Mouse (Mus musculus): ENCODE data around the gene Cep95. TPM values are rescaled to one million over a fixed set of nuclear protein-coding genes. Genes with fewer than 3 reads are reported as not detected.

Cep95 gene
- total and polyA plus RNA-seq, 3 experiments = 17.5 to 21.7 (median 19.3) TPM

GRCm38 (mm10) chr11:106770195-106770974, 18.7 kb upstream of the Cep95 start:
- H3K4me2 ChIP-seq (ENCODE audit: insufficient read depth, low read depth, poor library complexity, severe bottlenecking) = no peak overlapping the region
- no peak overlapping the region for H3K4me3 ChIP-seq (replicated peaks in 1 of 3; ENCODE audit: low read depth in 2 of 3, low read length in 2 of 3, poor library complexity in 1 of 3)
- no peak overlapping the region for H3K9ac ChIP-seq (ENCODE audit: insufficient read depth, low read depth)
- no peaks in the 10 kb centered on the region for H3K27me3 ChIP-seq (replicated peaks)
- dilution Hi-C loops (cut with MboI; ENCODE audit: extremely low pct_ligation_motif_present, extremely low pct_unique_long_range_greater_than_20kb, low sequenced_read_pairs) = no loop called here
- TF ChIP-seq E2F4 (IDR thresholded peaks at IDR 0.05; ENCODE audit: insufficient replicate concordance, low read depth, low read length) = no peak
- TF ChIP-seq PAX5 (IDR thresholded peaks at IDR 0.05; ENCODE audit: low read length) = no peak
- 0 out of 2 replicates have a peak, but pooled peaks have one; percentile 25 for TF ChIP-seq JUND (conservative IDR thresholded peaks at IDR 0.05; ENCODE audit: low read depth, low read length)
- no peak for TF ChIP-seq SIN3A (IDR thresholded peaks at IDR 0.05; ENCODE audit: low read length)
- peak; percentile 51 for TF ChIP-seq ZNF384 (IDR thresholded peaks at IDR 0.05; ENCODE audit: low read depth, low read length)
- no peak for TF ChIP-seq NRF1 (IDR thresholded peaks at IDR 0.05; ENCODE audit: low read depth, low read length)
- TF ChIP-seq NELFE (IDR thresholded peaks at IDR 0.05; ENCODE audit: low read depth, low read length) = no peak
- no peak for TF ChIP-seq EP300 (IDR thresholded peaks at IDR 0.05; ENCODE audit: low read length)
- peak; percentile 35; the same call in 1 of the 2 replicates for TF ChIP-seq ZMIZ1 (IDR thresholded peaks at IDR 0.05; ENCODE audit: low read depth, low read length)
- TF ChIP-seq CHD1 (IDR thresholded peaks at IDR 0.05; ENCODE audit: low read depth, low read length) = 0 out of 2 replicates have a peak, but pooled peaks have one; percentile 54
- TF ChIP-seq ETS1 (conservative IDR thresholded peaks at IDR 0.05; ENCODE audit: low read depth, low read length) = no peak
- peak; percentile 78 for TF ChIP-seq MYC (IDR thresholded peaks at IDR 0.05; ENCODE audit: low read depth, low read length)
- peak; percentile 11; the same call in 1 of the 2 replicates for TF ChIP-seq ZKSCAN1 (IDR thresholded peaks at IDR 0.05; ENCODE audit: borderline replicate concordance, low read depth, low read length)
- TF ChIP-seq MEF2A (IDR thresholded peaks at IDR 0.05; ENCODE audit: borderline replicate concordance, low read depth, low read length) = 0 out of 2 replicates have a peak, but pooled peaks have one; percentile 26
- TF ChIP-seq CTCF (conservative IDR thresholded peaks at IDR 0.05 in 1 of 2, IDR thresholded peaks at IDR 0.05 in 1 of 2; ENCODE audit: low read depth in 2 of 2, low read length in 2 of 2) = peak; percentile 50 to 91; a peak in 3 of 4 replicates
- peak; percentile 93 for TF ChIP-seq SMC3 (IDR thresholded peaks at IDR 0.05; ENCODE audit: low read depth, low read length)
- peak; percentile 75 for TF ChIP-seq ZC3H11A (IDR thresholded peaks at IDR 0.05; ENCODE audit: low read depth, low read length)
- peak; percentile 93 for TF ChIP-seq RAD21 (IDR thresholded peaks at IDR 0.05; ENCODE audit: low read depth, low read length)
- peak; percentile 48; the same call in 1 of the 2 replicates for TF ChIP-seq IRF4 (IDR thresholded peaks at IDR 0.05; ENCODE audit: low read depth, low read length)
- no peak overlapping the region for H3K27ac ChIP-seq (ENCODE audit: insufficient read depth, low read depth)
- peaks cover 3% of the 10 kb centered on the region for H3K79me2 ChIP-seq (replicated peaks; ENCODE audit: control insufficient read depth, extremely low read depth, insufficient read depth, poor library complexity, severe bottlenecking)
- peaks cover 12% of the 10 kb centered on the region for H3K9me3 ChIP-seq (replicated peaks; ENCODE audit: low read length)
- peaks cover under 1 to 14% of the 10 kb centered on the region in 2 experiments; a peak in 1 of 4 replicates for H3K4me1 ChIP-seq (ENCODE audit: control insufficient read depth in 1 of 2, insufficient read depth in 2 of 2)
- in situ Hi-C loops (cut with MboI; ENCODE audit: low pct_ligation_motif_present, low pct_unique_long_range_greater_than_20kb, low sequenced_read_pairs) = loop anchor here (25.0 kb wide), 1 partner anchor 458 kb away; the partner anchor contains the start of genes Cd79b and Gh
- peaks cover 79 to 93% of the 10 kb centered on the region in 2 experiments for H3K36me3 ChIP-seq (replicated peaks in 1 of 2; ENCODE audit: control insufficient read depth in 1 of 2, insufficient read depth in 1 of 2, low read length in 1 of 2)
- DNase-seq (ENCODE audit: extremely low read depth) = peak; percentile 66
